Mouse (Mus musculus) liver, embryonic 13.5 days (tissue): ENCODE measurements at regions not wholly inside any gene's neighbourhood (a gene's known extent, or its start where the extent isn't known, plus 50 kb on each side); places are given as distances from the start of the nearest gene placed in this dataset.

ENCODE experiments used
- ATAC-seq: fragments of 200-750 bp; cut with Nextera tagmentation; 2 replicates; pipeline ENCODE4 v1.8.0; 2017; ENCODE audit warnings: low read depth, mild to moderate bottlenecking, moderate number of reproducible peaks, moderate library complexity
- DNase-seq: peaks from one replicate; pipeline ENCODE4 v3.0.0; 2022
- H3K27ac ChIP-seq: fragments of 300-500 bp; sonication (generic); 2 replicates; pipeline ENCODE4 v1.5.1; 2015; ENCODE audit warnings: moderate library complexity, mild to moderate bottlenecking, inconsistent platforms
- H3K27me3 ChIP-seq: fragments of 300-500 bp; sonication (generic); 2 replicates; pipeline ENCODE4 v1.6.1; 2015; ENCODE audit warnings: mild to moderate bottlenecking, inconsistent platforms
- H3K36me3 ChIP-seq: fragments of 300-500 bp; sonication (generic); 2 replicates; pipeline ENCODE4 v1.6.1; 2015; ENCODE audit warnings: mild to moderate bottlenecking, inconsistent platforms
- H3K4me1 ChIP-seq: fragments of 300-500 bp; sonication (generic); replicated peaks from 2 replicates; pipeline ENCODE4 v1.6.1; 2015; ENCODE audit warnings: inconsistent platforms
- H3K4me2 ChIP-seq: fragments of 300-500 bp; sonication (generic); 2 replicates; pipeline ENCODE4 v1.6.1; 2015; ENCODE audit warnings: inconsistent platforms, mild to moderate bottlenecking, moderate library complexity
- H3K4me3 ChIP-seq: fragments of 300-500 bp; sonication (generic); replicated peaks from 2 replicates; pipeline ENCODE4 v1.5.1; 2015; ENCODE audit warnings: mild to moderate bottlenecking, inconsistent platforms
- H3K9ac ChIP-seq: fragments of 300-500 bp; sonication (generic); 2 replicates; pipeline ENCODE4 v1.6.1; 2015; ENCODE audit warnings: mild to moderate bottlenecking, inconsistent platforms
- H3K9me3 ChIP-seq: fragments of 300-500 bp; sonication (generic); replicated peaks from 2 replicates; pipeline ENCODE4 v1.6.1; 2016; ENCODE audit warnings: inconsistent platforms
- WGBS: fragments of 180-500 bp; shearing (Covaris S2); methylation state at CpG from one replicate; pipeline ENCODE4 v1.1.7; 2015; ENCODE audit not compliant: insufficient replicate concordance; 5-methylcytosine and 5-hydroxymethylcytosine counted together

- Histone ChIP-seq H3K9me3 (no peaks in the 10 kb centered on the region), H3K27ac (no peak overlapping the region), H3K27me3 (no peaks in the 10 kb centered on the region), H3K4me3 (no peak overlapping the region), H3K4me1 (no peaks in the 10 kb centered on the region), H3K9ac (no peak overlapping the region), H3K36me3 (no peaks in the 10 kb centered on the region), H3K4me2 (no peak overlapping the region)
- WGBS = 59% methylated on average over 16 of the region's 16 CpGs
- ATAC-seq (no peak), DNase-seq (no peak)
Measured at GRCm38 (mm10) chr8:23314275-23315123, 903.3 kb downstream of the Mrps31 start.

- Histone ChIP-seq H3K27ac (no peak overlapping the region), H3K9me3 (no peaks in the 10 kb centered on the region), H3K4me3 (no peak overlapping the region), H3K36me3 (no peaks in the 10 kb centered on the region), H3K4me2 (no peak overlapping the region), H3K4me1 (no peaks in the 10 kb centered on the region), H3K9ac (no peak overlapping the region), H3K27me3 (no peaks in the 10 kb centered on the region)
- 36% methylated on average over 9 of the region's 9 CpGs for WGBS
- ATAC-seq (no peak), DNase-seq (no peak)
Measured at GRCm38 (mm10) chr8:23319556-23319955, 908.4 kb downstream of the Mrps31 start.

- Histone ChIP-seq H3K9ac (no peak overlapping the region), H3K36me3 (no peaks in the 10 kb centered on the region), H3K4me3 (no peak overlapping the region), H3K9me3 (no peaks in the 10 kb centered on the region), H3K4me1 (no peaks in the 10 kb centered on the region), H3K4me2 (no peak overlapping the region), H3K27me3 (no peaks in the 10 kb centered on the region), H3K27ac (no peak overlapping the region)
- no peak for DNase-seq
- 20% methylated on average over 5 of the region's 5 CpGs for WGBS
- no peak for ATAC-seq
Measured at GRCm38 (mm10) chr8:23321166-23321565, 910.0 kb downstream of the Mrps31 start.

GRCm38 (mm10) chr8:23327283-23327682 is 916.1 kb downstream of the Mrps31 start:
- no peaks in the 10 kb centered on the region for H3K36me3 ChIP-seq
- no peaks in the 10 kb centered on the region for H3K9me3 ChIP-seq
- no peaks in the 10 kb centered on the region for H3K27me3 ChIP-seq
- no peaks in the 10 kb centered on the region for H3K4me1 ChIP-seq
- H3K9ac ChIP-seq = no peak overlapping the region
- H3K4me3 ChIP-seq = no peak overlapping the region
- H3K4me2 ChIP-seq = no peak overlapping the region
- no peak overlapping the region for H3K27ac ChIP-seq
- DNase-seq = no peak
- WGBS = 64% methylated on average over 4 of the region's 4 CpGs
- ATAC-seq = no peak

GRCm38 (mm10) chr8:23344161-23344560 is 933.0 kb downstream of the Mrps31 start:
- Histone ChIP-seq H3K4me3 (no peak overlapping the region), H3K9me3 (peaks cover 3% of the 10 kb centered on the region; the same call in 1 of the 2 replicates), H3K27ac (no peak overlapping the region), H3K4me1 (no peaks in the 10 kb centered on the region), H3K9ac (no peak overlapping the region), H3K36me3 (no peaks in the 10 kb centered on the region), H3K4me2 (no peak overlapping the region), H3K27me3 (no peaks in the 10 kb centered on the region)
- DNase-seq (peak; percentile 3), ATAC-seq (no peak)
- WGBS = 23% methylated on average over 4 of the region's 4 CpGs

- no peaks in the 10 kb centered on the region for H3K4me1 ChIP-seq
- no peak overlapping the region for H3K4me2 ChIP-seq
- no peak for DNase-seq
- H3K27me3 ChIP-seq = no peaks in the 10 kb centered on the region
- H3K36me3 ChIP-seq = no peaks in the 10 kb centered on the region
- ATAC-seq = no peak
- H3K9ac ChIP-seq = no peak overlapping the region
- H3K9me3 ChIP-seq = no peaks in the 10 kb centered on the region
- no peak overlapping the region for H3K27ac ChIP-seq
- H3K4me3 ChIP-seq = no peak overlapping the region
- WGBS = 76% methylated on average over 15 of the region's 15 CpGs
Measured at GRCm38 (mm10) chr8:23351367-23351930, 940.3 kb downstream of the Mrps31 start.

GRCm38 (mm10) chr8:23352259-23353106 is 941.3 kb downstream of the Mrps31 start:
- H3K9me3 ChIP-seq = no peaks in the 10 kb centered on the region
- H3K4me1 ChIP-seq = no peaks in the 10 kb centered on the region
- H3K36me3 ChIP-seq = no peaks in the 10 kb centered on the region
- H3K9ac ChIP-seq = no peak overlapping the region
- DNase-seq (no peak), ATAC-seq (no peak)
- 50% methylated on average over 6 of the region's 6 CpGs for WGBS
- no peak overlapping the region for H3K27ac ChIP-seq
- no peak overlapping the region for H3K4me2 ChIP-seq
- H3K27me3 ChIP-seq = no peaks in the 10 kb centered on the region
- no peak overlapping the region for H3K4me3 ChIP-seq

GRCm38 (mm10) chr8:23360061-23360622 is 949.0 kb downstream of the Mrps31 start:
- DNase-seq = no peak
- no peak overlapping the region for H3K4me2 ChIP-seq
- peaks cover 6% of the 10 kb centered on the region; the same call in 1 of the 2 replicates for H3K9me3 ChIP-seq
- no peak for ATAC-seq
- H3K4me1 ChIP-seq = no peaks in the 10 kb centered on the region
- 53% methylated on average over 12 of the region's 12 CpGs for WGBS
- no peaks in the 10 kb centered on the region for H3K27me3 ChIP-seq
- no peak overlapping the region for H3K27ac ChIP-seq
- H3K4me3 ChIP-seq = no peak overlapping the region
- H3K9ac ChIP-seq = no peak overlapping the region
- H3K36me3 ChIP-seq = no peaks in the 10 kb centered on the region

GRCm38 (mm10) chr8:23360850-23361274 is 949.7 kb downstream of the Mrps31 start:
- Histone ChIP-seq H3K36me3 (no peaks in the 10 kb centered on the region), H3K9ac (no peak overlapping the region), H3K27me3 (no peaks in the 10 kb centered on the region), H3K4me3 (no peak overlapping the region), H3K4me1 (no peaks in the 10 kb centered on the region), H3K4me2 (no peak overlapping the region), H3K27ac (no peak overlapping the region), H3K9me3 (peaks cover 6% of the 10 kb centered on the region; the same call in 1 of the 2 replicates)
- ATAC-seq (no peak), DNase-seq (no peak)
- 35% methylated on average over 9 of the region's 9 CpGs for WGBS
